Mouse (Mus musculus): ENCODE measurements at regions not wholly inside any gene's neighbourhood (a gene's known extent, or its start where the extent isn't known, plus 50 kb on each side); places are given as distances from the start of the nearest gene placed in this dataset.
A peak's percentile ranks its signal among the peaks of the same experiment; 100 is the strongest.
"Not testable (repeated sequence)": the region's sequence is repeated elsewhere in the genome, so short reads cannot be mapped to it uniquely, and the experiment has no call there.

DNA sequence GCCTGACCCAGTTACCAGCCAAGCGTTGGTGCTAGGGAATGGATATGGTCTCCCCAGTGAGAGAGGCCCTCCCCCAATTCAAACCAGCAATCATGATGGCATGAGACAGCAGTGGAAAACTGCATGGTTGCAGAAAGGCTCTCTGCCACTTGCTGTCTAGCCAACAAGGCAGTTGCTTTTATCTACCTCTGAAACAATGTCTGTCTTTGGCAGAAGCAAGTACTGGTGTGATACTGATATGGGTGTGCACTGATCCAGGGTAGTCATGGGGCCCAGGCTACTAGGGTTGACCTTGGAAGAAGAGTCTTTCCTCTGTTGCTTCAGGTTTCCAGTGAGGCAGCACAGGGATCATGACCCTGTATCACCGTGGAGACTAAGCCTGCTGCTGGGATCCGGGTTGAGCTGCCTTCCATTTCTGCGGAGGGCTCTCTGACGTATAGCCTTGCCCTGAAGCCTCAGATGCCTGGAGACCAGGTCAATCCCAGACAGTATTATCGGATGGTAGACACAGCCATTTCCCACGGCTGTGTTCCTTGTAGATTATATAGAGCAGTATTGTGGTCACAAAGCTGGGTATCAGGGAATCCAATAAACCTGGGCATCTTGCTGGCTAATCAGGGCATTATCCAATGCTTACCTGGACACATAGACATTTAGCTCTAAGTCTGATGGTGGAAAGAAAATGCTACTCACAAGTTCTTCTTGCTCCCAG lies 101.5 kb upstream of the Klf13 start:
- no peak for ATAC-seq (replicated peaks; ENCODE audit: insufficient number of reproducible peaks, low FRiP score, low TSS enrichment, poor library complexity, severe bottlenecking)

DNA sequence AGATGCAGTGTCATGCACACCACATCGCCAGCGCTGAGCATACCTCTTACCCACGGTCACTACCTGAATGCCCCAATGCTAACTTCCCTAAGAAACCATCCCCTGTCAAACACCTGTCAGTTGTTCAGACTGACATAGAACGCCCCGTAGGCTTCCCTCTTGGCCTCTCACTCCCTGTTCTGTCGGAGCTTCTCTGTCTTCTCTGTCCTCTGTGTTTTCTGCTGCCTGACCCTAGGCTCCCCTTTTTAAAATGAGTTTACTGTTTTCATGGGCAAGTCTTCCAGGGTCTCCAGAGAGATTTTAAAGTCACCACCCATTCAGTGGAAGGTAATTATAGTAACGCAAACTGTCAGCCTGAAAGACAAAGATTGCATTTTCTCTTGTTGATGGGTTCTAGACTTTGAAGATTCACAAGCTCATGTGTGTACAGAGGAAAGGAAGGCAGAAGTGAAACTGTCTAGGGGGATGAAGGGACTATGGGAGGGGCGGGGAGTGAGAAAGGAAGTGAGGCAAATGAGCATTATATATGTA lies 99.1 kb upstream of the Klf13 start:
- peak; percentile 77 for ATAC-seq (replicated peaks; ENCODE audit: insufficient number of reproducible peaks, low FRiP score, low TSS enrichment, poor library complexity, severe bottlenecking)

DNA sequence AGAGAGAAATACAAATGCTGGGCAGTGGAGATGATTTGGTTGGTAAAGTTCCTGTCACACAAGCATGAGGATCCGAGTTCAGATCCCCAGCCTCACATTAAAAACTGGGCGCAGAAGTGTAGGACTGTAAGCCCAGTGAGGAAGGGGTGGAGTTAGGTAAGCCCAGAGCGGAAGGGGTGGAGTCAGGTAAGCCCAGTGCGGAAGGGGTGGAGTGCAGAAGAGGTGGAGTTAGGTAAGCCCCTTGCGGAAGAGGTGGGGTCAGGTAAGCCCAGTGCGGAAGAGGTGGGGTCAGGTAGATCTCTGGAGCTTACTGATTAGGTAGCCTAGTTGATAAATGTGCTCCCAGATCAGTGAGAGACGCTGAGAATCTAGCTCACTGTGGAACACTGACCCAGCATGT lies 97.4 kb upstream of the Klf13 start:
- ATAC-seq (replicated peaks; ENCODE audit: insufficient number of reproducible peaks, low FRiP score, low TSS enrichment, poor library complexity, severe bottlenecking) = no peak

DNA sequence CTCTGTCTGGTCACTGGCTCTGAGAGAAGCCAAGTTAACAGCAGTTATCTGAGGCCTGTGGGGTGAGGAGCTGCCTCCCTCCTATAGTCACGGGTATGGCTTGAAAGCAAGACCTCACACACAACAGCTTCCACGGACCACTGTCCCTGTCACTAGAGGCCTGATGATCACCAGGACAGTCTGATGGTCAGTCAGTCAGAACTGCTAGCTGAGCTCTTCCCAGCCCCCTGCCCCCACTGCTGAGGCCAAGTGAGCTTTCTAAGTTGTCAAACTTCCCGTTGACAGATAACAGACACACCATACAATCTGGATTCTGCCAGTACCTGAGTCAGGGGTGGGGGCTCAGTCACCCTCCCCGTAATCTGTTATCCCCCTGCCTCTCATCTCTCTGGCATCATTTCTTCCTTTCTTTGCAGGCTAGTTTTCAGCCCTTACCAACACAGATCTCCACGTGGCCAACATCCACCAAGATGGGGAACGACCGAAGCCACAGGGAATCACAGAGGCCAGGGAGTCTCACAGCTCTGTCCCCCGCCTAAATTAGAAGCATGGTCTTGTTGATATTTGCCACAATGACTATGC lies 96.4 kb upstream of the Klf13 start:
- no peak for ATAC-seq (replicated peaks; ENCODE audit: insufficient number of reproducible peaks, low FRiP score, low TSS enrichment, poor library complexity, severe bottlenecking)

DNA sequence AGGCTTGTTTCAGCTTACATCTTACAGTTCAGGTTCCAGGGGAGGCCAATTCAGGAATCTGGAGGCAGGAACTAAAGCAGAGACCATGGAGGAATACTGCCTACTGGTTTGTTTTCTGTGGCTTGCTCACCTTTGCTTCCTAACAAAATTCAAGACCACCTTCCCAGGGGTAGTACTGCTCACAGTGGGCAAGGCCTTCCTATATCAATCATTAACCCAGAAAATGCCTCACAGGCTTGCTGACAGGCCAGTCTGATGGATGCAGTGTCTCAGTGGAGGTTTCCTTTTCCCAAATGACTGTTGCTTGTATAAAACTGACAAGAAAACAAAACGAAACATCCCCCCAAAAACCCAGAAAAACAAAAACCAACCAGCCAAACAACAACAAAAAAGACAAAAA lies 95.8 kb upstream of the Klf13 start:
- no peak for ATAC-seq (replicated peaks; ENCODE audit: insufficient number of reproducible peaks, low FRiP score, low TSS enrichment, poor library complexity, severe bottlenecking)

DNA sequence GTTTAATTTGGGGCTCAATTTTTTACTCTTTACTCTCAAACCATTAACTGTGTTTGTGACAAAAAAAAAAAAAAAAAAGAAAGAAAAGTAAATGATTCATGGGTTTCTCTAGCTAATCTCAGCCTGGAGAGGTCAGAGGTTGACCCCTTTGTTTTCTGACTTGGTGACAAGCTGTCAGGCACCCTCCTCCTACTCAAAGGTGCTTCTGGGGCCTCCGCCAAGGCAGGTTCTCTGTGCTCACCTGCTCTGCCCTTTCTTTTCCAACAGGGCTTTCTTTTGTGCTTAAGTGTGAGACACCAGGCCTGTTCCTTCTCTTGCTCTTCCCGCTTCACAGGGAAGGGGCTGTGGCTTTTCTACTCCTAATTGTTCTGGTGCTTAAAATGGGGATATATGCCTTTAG lies 94.7 kb upstream of the Klf13 start:
- ATAC-seq (replicated peaks; ENCODE audit: insufficient number of reproducible peaks, low FRiP score, low TSS enrichment, poor library complexity, severe bottlenecking) = no peak

DNA sequence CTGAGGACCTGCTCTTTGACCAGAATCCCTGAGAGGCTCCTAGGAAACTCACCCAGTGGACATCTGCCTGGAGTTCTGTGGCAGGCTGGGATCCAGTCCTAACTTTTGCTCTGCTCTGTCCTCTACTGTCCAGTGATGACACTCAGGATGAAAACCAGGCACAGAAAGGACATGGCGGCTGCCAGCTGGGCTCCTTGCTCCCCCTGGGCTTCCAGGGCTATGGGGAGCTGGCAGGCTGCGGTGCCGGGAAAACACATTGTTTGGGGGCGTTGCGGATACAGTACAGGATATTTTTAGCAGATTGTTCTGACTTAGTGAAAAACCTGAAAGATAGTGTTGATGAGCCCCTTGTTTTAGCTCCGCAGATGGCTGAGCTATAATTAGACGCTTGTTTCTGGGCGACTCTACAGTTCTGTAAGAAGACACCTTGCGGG lies 94.2 kb upstream of the Klf13 start:
- ATAC-seq (replicated peaks; ENCODE audit: insufficient number of reproducible peaks, low FRiP score, low TSS enrichment, poor library complexity, severe bottlenecking) = no peak

DNA sequence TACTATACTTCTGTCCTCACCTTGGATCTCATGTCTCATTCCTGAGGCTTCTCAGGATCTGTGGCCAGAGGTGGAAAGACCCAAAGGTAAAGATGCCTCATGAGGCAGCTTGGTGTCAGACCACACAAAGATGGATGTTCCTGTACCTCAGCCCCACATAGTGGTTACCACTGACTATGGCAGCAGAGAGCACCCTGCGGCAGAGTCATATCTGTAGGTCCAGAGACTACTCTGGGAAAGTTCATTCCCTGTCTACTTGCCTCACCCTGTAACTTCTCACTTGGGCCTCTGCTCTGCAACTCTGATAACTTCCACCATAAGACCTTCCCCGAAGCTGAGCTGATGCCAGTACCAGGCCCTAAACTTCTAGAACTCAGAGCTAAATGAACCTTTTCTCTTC lies 91.9 kb upstream of the Klf13 start:
- no peak for ATAC-seq (replicated peaks; ENCODE audit: insufficient number of reproducible peaks, low FRiP score, low TSS enrichment, poor library complexity, severe bottlenecking)

DNA sequence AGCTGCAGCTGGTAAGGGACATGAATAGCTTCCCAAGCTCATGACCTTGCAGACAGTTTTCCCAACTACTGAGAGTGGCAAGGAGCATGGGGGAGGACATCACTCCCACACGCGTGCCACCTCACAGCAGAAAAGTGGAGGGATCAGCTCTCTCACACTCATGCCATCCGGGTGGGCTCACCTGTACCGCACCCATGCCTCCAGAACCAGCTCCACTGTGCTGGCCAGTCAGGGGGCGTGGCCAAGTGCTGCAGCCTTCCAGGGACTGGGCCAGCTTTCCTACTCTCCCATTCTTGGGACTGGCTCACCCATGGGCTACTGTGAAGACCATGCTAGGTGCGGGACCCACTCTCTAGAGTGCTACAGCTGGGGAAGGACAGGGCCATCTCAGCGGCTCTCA lies 88.4 kb upstream of the Klf13 start:
- ATAC-seq (replicated peaks; ENCODE audit: insufficient number of reproducible peaks, low FRiP score, low TSS enrichment, poor library complexity, severe bottlenecking) = no peak

DNA sequence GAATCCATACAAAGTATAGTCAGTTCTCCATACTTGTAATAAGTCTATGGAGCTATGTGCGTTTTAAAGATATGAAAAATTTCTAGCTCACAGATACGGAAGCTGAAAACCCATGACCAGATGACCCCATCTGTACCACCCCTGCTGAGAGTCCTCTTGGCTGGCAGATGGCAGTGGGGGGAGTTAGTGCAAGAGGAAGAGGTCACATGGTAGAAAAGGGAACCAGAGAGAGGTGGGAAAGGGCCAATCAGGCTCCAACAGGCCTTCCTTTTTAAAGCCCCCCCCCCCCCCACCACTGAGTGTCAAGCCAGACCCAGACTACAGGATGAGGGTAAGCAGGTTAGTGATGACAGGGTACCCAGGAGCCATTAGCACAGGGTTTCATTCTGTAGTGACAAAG lies 86.4 kb upstream of the Klf13 start:
- no peak for ATAC-seq (replicated peaks; ENCODE audit: insufficient number of reproducible peaks, low FRiP score, low TSS enrichment, poor library complexity, severe bottlenecking)

DNA sequence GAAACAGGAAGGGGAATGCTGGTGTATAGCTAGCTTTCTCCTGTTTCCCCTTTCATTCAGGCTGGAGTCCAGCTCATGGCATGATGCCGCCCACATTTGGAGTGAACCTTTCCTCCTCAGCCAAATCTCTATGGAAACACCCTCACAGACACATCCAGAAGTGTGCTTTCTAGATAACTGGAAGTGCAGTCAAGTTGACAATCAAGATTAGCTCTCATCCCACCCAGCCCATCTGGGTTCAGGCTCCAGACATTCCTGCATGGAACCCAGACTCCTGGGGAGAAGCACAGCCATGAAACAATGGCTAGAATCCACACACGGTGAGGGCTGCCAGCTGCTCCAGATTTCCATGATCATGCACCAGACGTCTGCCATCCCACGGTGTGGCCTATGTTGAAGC lies 85.5 kb upstream of the Klf13 start:
- ATAC-seq (replicated peaks; ENCODE audit: insufficient number of reproducible peaks, low FRiP score, low TSS enrichment, poor library complexity, severe bottlenecking) = no peak

DNA sequence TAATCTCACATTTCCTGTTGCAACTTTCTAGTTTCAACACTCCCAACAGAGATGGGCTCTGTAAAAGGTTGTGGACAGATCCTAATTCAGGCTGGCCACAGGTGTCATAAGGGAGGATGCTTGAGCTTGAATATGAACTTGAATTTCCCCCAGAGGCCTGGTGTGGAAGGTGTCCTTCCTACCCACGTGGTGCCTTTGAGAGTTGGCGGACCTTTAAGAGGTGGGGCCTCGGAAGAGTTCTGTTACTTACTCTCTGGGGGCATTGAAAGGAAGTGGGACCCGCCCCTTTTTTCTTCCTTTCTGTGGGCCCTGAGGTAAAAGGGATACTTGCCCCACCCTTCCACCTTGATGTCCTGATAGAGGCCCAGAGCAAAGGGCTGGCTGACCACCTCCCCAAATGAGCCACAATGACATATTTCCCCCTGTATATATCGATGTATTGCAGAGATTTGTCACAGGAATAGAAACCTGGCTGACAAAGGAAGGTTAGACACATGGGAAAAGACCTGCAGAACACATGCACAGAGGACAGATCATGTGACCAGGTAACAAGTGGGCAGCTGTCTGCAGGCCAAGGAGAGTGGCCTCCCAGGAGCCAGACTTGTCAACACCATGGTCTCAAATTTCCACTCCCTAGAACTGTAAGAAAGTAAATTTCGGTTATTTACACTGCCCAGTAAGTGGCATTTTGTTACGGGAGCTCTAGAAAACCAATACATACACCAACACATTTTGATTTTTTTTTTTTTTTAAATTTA lies 84.2 kb upstream of the Klf13 start:
- 0 out of 2 replicates have a peak, but pooled peaks have one; percentile 13 for ATAC-seq (replicated peaks; ENCODE audit: insufficient number of reproducible peaks, low FRiP score, low TSS enrichment, poor library complexity, severe bottlenecking)

DNA sequence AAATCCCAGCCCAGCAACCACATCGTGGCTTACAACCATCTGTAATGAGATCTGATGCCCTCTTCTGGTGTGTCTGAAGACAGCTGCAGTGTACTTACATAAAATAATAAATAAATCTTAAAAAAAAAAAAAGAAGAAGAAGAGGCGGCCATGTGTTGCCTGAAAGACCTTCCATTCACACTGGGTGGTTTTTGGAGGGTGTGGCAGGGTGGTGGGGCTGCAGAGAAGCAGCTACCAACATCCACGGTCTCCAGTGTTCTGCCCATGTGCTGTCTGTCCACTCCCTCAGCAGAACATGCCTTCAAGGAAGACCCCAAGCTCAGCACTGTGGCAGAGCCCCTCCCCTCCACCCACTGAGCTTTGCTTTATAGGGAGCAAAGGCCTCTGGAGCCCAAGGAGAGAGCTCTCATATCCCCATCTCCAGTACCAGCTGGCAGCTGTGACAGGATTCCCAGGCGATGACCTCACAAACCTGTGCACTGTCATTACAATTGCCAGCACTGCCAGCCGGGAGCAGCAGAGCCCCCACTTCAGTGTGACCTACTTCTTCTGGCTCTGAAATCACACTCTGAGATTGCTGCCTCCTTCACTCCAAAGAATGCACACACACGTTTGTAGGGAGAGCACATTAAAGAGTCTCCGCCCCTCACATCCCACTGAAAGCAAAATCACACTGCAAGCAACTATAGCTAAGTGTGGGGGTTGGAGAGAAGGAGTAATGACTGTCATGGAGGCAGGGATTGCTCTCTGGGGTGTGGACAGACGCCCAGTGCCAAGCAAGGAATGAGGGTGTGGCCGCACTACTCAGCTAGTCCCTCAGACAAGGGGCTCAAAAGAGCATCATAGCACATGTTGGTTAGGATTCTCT lies 82.8 kb upstream of the Klf13 start:
- ATAC-seq (replicated peaks; ENCODE audit: insufficient number of reproducible peaks, low FRiP score, low TSS enrichment, poor library complexity, severe bottlenecking) = no peak

DNA sequence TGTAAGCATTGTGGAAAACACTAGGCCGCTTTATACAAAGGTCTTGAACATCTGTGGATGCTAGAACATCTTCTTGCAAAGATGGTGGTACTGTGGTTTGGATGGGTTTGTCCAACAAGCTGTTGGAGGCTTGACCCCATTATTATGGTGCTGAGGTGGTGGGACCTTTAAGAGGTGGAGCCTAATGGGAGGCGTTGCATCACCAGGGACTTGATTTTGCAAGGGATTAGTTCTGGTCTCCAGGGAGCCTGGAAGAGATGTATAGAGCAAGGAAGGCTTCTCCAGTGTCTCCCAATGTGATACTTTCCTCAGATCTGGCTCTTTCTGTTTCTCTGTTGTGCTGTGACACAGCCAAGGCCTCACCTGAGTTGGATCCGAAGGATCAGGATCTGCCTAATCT lies 79.4 kb upstream of the Klf13 start:
- no peak for ATAC-seq (replicated peaks; ENCODE audit: insufficient number of reproducible peaks, low FRiP score, low TSS enrichment, poor library complexity, severe bottlenecking)

DNA sequence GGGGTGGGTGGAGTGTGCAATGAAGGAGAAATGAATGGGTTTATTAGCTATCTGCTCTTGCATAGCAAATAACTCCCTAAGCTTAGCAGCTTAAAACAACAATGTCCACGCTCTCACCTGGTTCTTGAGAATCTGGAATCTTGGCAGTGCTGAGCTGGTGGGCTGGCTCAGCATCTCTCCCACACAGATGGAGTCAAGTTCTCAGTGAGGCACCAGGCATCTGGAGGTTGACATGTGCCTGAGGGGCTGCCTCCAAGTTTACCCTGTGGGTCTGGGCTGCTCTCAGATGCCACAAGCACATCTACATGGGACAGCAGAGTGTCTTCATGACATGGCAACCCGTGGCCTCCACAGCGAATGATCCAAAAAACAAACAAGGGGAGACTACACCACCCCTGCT lies 78.2 kb upstream of the Klf13 start:
- no peak for ATAC-seq (replicated peaks; ENCODE audit: insufficient number of reproducible peaks, low FRiP score, low TSS enrichment, poor library complexity, severe bottlenecking)

DNA sequence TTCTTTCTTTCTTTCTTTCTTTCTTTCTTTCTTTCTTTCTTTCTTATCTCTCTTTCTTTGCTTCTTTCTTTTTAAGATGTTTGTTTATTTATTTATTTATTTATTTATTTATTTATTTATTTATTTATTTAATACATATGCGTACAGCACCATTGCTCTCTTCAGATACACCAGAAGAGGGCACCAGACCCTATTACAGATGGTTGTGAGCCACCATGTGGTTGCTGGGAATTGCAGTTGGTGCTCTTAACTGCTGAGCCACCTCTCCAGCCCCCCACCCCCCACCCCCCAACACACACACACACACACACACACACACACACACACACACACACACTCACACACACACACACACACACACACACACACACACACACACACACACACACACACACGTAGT lies 76.4 kb upstream of the Klf13 start:
- not testable (repeated sequence) for ATAC-seq (replicated peaks; ENCODE audit: insufficient number of reproducible peaks, low FRiP score, low TSS enrichment, poor library complexity, severe bottlenecking)

DNA sequence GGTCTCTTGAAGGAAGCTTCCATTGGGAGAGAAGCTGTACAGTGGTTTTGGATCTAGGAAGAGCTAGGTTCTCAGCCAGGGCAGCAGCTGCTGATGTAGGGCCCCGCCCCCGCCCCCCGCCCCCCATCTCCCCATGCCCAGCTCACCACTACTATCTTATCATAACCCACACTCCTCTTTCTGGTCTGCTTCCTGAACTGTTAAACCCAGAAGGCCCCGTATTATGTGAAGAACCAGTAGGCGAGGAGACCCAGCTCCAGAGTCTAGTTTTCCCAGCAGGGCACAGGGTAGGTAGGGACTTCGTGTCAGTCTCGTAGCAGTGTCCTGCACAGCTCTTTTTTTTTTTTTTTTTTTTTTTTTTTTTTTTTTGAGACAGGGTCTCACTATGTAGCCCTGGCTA lies 75.5 kb upstream of the Klf13 start:
- ATAC-seq (replicated peaks; ENCODE audit: insufficient number of reproducible peaks, low FRiP score, low TSS enrichment, poor library complexity, severe bottlenecking) = no peak

DNA sequence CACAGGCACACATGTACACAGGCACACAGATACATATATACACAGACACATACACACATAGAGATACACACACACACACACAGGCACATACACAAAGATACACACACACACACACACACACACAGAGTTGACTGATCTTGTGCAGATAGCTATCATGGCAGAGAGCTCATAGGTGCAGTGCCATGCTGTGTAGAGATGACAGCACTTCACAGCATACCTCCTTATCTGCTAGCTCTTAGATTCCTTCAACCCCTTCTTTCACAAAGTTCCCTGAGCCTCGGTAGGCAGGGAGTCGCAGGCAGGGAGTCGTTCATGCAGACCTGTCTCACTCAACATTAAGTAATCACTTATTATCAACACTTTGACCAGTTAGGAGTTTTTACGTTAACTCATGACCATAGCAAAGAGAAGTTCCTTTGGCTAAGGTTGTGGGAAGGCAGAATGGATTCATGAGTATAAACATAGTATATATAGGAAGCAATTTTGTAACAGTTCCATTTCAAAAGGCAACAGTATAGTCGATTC lies 74.4 kb upstream of the Klf13 start:
- no peak for ATAC-seq (replicated peaks; ENCODE audit: insufficient number of reproducible peaks, low FRiP score, low TSS enrichment, poor library complexity, severe bottlenecking)

DNA sequence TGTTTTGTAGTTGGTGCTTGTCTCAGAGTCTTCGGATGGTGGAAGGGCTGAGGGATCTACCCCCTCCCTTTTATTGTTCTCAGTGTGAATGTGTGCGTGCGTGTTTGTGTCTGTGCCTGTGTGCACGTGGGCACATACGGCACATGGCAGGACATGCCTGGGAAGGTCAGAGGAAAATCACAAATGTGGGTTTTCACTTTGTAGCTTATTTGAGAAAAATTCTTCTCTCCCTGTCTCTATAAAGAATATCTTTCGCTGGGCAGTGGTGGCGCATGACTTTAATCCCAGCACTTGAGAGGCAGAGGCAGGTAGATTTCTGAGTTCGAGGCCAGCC lies 73.5 kb upstream of the Klf13 start:
- no peak for ATAC-seq (replicated peaks; ENCODE audit: insufficient number of reproducible peaks, low FRiP score, low TSS enrichment, poor library complexity, severe bottlenecking)

Data from monocyte, adult 5-6 weeks (primary cell).